Mouse (Mus musculus): Measurements from ENCODE around the gene Slc11a1. TPM values are rescaled to one million over a fixed set of nuclear protein-coding genes. Genes with fewer than 3 reads are reported as not detected.

Slc11a1 gene
- polyA plus RNA-seq, 1 experiment = 48.7 TPM

DNA sequence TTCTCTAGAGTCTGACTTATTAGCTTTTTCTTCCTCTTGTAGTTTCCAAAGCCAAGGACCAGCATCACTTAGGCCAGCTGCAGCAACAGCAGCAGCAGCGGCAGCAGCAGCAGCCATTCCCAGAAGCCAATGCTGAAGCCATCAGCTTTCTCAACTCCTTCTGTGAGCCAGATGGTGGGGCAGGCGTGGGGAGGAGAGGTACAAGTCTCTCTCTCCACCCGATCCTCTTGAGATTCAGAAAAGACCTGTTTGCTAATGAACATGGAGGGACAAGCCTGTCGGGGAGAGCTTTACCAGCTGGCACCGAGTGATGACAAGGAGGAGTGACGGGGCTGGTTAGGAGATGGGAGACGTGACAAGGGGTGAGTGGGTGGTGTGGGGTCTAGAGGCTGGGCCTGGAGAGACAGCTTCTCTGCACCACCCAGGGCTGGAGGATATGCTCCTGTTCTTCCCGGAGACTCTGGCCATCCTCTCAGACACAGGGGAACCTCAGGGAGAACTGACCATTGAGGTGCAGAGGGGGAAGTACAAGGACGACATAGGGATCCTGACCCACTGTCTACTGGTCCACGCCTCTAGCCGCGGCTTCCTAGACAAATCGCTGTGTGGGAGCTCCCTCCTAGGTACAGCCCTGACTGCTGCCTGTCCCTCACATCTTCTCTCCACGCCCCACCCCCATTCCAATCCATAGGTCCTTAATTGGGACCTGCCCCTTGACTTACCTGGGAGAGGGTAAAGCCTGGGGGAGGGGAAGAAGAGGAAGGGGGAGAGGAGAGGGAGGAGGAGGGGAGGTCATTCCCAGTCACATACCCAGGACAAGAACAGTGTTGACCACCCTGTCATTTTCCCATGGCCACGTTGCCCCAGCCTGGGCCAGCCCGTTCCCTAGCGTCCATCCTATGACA lies 12.4 kb upstream of the Slc11a1 start:
- 90% methylated on average over 17 of the region's 17 CpGs for WGBS
- Histone ChIP-seq H3K27ac (ENCODE audit: control insufficient read depth, insufficient read depth, low read length) (no peak overlapping the region), H3K27me3 (ENCODE audit: control insufficient read depth, insufficient read depth, low read length) (no peaks in the 10 kb centered on the region), H3K4me1 (replicated peaks; ENCODE audit: control insufficient read depth, insufficient read depth, low read length) (peaks cover 6% of the 10 kb centered on the region), H3K4me3 (ENCODE audit: control insufficient read depth, insufficient read depth, low read length) (no peak overlapping the region), H3K36me3 (ENCODE audit: control insufficient read depth, insufficient read depth, low read length) (no peaks in the 10 kb centered on the region)
- TF ChIP-seq CTCF (IDR thresholded peaks at IDR 0.05; ENCODE audit: borderline replicate concordance, control insufficient read depth, extremely low read depth, insufficient read depth, low read length, poor library complexity) (no peak), POLR2A (IDR thresholded peaks at IDR 0.05; ENCODE audit: control insufficient read depth, extremely low read depth, insufficient read depth, low read length, poor library complexity) (no peak)
- DNase-seq = no peak

DNA sequence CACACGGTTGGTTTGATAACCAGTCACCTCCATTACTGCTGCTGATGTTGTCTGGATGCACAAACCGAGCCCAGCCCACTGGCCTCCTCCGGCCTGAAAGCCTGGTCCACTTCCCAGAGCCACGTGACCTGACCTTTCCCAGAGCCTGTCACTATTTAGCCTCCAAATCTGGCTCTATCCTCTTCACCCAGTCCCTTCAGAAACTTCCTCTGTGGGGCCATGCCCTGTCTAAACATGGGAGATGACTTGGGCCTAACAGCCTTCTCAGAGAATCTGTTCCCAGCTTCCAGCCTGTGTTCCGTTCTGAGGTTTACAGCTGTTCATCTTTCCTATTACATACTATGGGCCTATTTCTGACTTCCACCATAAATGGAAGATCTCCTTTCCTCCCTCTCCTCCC lies 11.6 kb upstream of the Slc11a1 start:
- Histone ChIP-seq H3K27ac (ENCODE audit: control insufficient read depth, insufficient read depth, low read length) (no peak overlapping the region), H3K4me1 (replicated peaks; ENCODE audit: control insufficient read depth, insufficient read depth, low read length) (peaks cover 13% of the 10 kb centered on the region), H3K27me3 (ENCODE audit: control insufficient read depth, insufficient read depth, low read length) (no peaks in the 10 kb centered on the region), H3K36me3 (ENCODE audit: control insufficient read depth, insufficient read depth, low read length) (no peaks in the 10 kb centered on the region), H3K4me3 (ENCODE audit: control insufficient read depth, insufficient read depth, low read length) (no peak overlapping the region)
- WGBS = 97% methylated on average over 5 of the region's 5 CpGs
- TF ChIP-seq POLR2A (IDR thresholded peaks at IDR 0.05; ENCODE audit: control insufficient read depth, extremely low read depth, insufficient read depth, low read length, poor library complexity) (no peak), CTCF (IDR thresholded peaks at IDR 0.05; ENCODE audit: borderline replicate concordance, control insufficient read depth, extremely low read depth, insufficient read depth, low read length, poor library complexity) (no peak)
- no peak for DNase-seq

DNA sequence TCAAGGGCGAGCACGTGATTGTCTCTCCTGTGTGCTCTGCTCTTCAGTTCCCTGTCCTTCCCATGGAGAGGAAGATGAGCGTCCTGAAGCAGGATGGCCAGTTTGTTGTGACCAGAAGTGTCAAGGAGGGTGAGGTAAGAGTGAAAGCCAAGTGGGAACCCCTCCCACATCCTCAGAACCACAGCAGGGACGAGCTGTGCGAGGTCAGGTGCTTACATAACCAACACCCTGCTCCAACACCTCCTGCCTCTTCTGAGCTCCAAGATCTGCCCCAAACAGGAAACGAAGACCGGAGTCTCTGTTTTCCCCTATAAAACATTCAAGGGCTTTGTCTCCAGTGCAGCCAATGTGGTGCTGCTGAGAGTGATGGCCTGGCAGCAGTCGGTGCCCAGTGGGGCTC lies 10.7 kb upstream of the Slc11a1 start:
- WGBS = 28% methylated on average over 8 of the region's 8 CpGs
- Histone ChIP-seq H3K27ac (ENCODE audit: control insufficient read depth, insufficient read depth, low read length) (no peak overlapping the region), H3K36me3 (ENCODE audit: control insufficient read depth, insufficient read depth, low read length) (no peaks in the 10 kb centered on the region), H3K4me1 (replicated peaks; ENCODE audit: control insufficient read depth, insufficient read depth, low read length) (peaks cover 13% of the 10 kb centered on the region), H3K27me3 (ENCODE audit: control insufficient read depth, insufficient read depth, low read length) (no peaks in the 10 kb centered on the region), H3K4me3 (ENCODE audit: control insufficient read depth, insufficient read depth, low read length) (no peak overlapping the region)
- DNase-seq = no peak
- TF ChIP-seq POLR2A (IDR thresholded peaks at IDR 0.05; ENCODE audit: control insufficient read depth, extremely low read depth, insufficient read depth, low read length, poor library complexity) (no peak), CTCF (IDR thresholded peaks at IDR 0.05; ENCODE audit: borderline replicate concordance, control insufficient read depth, extremely low read depth, insufficient read depth, low read length, poor library complexity) (no peak)

DNA sequence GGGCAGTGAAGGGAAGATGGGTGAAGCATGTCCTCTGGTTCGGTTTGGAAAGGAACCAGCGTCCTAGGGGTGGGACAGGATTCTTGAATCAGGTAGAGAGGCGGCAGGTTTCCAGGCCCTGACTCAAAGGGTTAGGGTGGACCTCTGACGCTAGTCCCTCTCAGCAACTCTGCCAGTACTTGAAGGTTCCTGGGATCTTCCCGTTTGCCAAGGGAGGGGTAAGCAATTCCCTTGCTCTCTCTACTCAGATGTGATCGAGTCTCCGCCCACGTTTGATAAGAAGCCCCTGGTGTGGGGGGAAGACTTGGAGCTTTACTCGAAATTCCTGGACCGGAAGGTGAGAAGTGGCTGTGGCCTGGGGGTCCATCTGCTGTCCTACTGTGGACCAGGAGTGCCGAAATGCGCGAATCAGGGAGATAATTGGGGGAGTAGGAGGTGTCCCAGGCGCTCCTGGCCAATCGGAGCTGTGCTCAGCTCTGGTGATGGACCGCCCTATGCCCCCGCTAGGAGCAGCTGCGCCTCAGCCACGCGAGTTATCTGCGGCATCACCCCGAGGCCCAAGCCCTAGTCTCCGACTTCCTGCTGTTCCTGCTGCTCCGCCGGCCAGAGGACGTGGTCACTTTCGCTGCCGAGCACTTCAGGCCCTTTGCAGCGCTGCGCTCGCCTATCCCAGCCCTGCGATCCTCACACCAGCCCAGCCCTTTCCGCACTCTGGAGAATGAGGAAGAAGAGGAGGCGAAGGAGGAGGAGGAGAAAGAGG lies 6.9 kb upstream of the Slc11a1 start:
- TF ChIP-seq CTCF (IDR thresholded peaks at IDR 0.05; ENCODE audit: borderline replicate concordance, control insufficient read depth, extremely low read depth, insufficient read depth, low read length, poor library complexity) (no peak), POLR2A (IDR thresholded peaks at IDR 0.05; ENCODE audit: control insufficient read depth, extremely low read depth, insufficient read depth, low read length, poor library complexity) (no peak)
- Histone ChIP-seq H3K4me1 (replicated peaks; ENCODE audit: control insufficient read depth, insufficient read depth, low read length) (peaks cover 13% of the 10 kb centered on the region), H3K27ac (ENCODE audit: control insufficient read depth, insufficient read depth, low read length) (no peak overlapping the region), H3K4me3 (ENCODE audit: control insufficient read depth, insufficient read depth, low read length) (peak overlapping the region; percentile 25), H3K27me3 (ENCODE audit: control insufficient read depth, insufficient read depth, low read length) (no peaks in the 10 kb centered on the region), H3K36me3 (ENCODE audit: control insufficient read depth, insufficient read depth, low read length) (no peaks in the 10 kb centered on the region)
- no peak for DNase-seq
- WGBS = 23% methylated on average over 34 of the region's 34 CpGs

DNA sequence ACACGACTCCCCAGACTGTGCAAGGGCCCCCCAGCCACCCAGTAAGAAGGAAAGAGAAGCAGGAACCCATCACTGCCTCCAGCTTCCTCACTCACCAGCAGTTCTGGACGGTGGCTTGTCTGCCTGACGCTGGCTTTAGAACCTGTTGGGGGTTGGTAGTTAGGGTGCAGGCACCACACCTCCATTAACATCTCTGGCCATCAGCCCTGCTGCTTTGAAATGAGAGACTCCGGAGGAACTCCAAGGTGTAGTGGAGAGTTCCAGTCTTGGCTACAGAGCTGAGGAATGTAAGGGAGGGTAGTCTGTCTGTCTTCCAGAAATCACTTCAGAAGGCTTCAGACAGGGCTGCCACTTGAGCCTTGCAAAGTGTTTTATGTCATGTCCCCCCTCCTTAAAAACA lies 5.0 kb upstream of the Slc11a1 start:
- no peaks in the 10 kb centered on the region for H3K27me3 ChIP-seq (ENCODE audit: control insufficient read depth, insufficient read depth, low read length)
- TF ChIP-seq POLR2A (IDR thresholded peaks at IDR 0.05; ENCODE audit: control insufficient read depth, extremely low read depth, insufficient read depth, low read length, poor library complexity) (no peak), CTCF (IDR thresholded peaks at IDR 0.05; ENCODE audit: borderline replicate concordance, control insufficient read depth, extremely low read depth, insufficient read depth, low read length, poor library complexity) (no peak)
- WGBS = 37% methylated on average over 4 of the region's 4 CpGs
- H3K4me1 ChIP-seq (replicated peaks; ENCODE audit: control insufficient read depth, insufficient read depth, low read length) = peaks cover 7% of the 10 kb centered on the region
- H3K27ac ChIP-seq (ENCODE audit: control insufficient read depth, insufficient read depth, low read length) = no peak overlapping the region
- DNase-seq = no peak
- H3K36me3 ChIP-seq (ENCODE audit: control insufficient read depth, insufficient read depth, low read length) = no peaks in the 10 kb centered on the region
- no peak overlapping the region for H3K4me3 ChIP-seq (ENCODE audit: control insufficient read depth, insufficient read depth, low read length)

DNA sequence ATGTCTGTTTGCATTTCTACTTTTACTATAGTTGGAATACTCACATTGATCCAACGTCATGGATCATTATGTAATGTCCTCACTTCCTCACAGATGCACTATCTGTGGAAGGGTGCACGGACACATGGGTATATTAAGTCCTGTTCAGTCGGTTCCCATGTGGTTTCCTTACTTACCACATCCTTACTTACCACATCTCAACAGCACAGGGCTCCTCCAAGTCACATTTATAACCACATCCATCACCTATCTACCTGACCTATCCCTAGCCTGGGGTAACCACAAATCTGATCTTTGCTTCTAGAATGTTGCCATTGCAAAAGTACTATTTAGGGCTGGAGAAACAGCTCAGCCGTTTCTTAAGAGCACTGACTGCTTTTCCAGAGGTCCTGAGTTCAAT lies 1.6 kb upstream of the Slc11a1 start:
- WGBS = 5% methylated on average over 4 of the region's 4 CpGs
- Histone ChIP-seq H3K4me3 (ENCODE audit: control insufficient read depth, insufficient read depth, low read length) (no peak overlapping the region), H3K36me3 (ENCODE audit: control insufficient read depth, insufficient read depth, low read length) (no peaks in the 10 kb centered on the region), H3K27me3 (ENCODE audit: control insufficient read depth, insufficient read depth, low read length) (no peaks in the 10 kb centered on the region), H3K4me1 (replicated peaks; ENCODE audit: control insufficient read depth, insufficient read depth, low read length) (peaks cover 2% of the 10 kb centered on the region), H3K27ac (ENCODE audit: control insufficient read depth, insufficient read depth, low read length) (no peak overlapping the region)
- no peak for TF ChIP-seq CTCF (IDR thresholded peaks at IDR 0.05; ENCODE audit: borderline replicate concordance, control insufficient read depth, extremely low read depth, insufficient read depth, low read length, poor library complexity)
- no peak for TF ChIP-seq POLR2A (IDR thresholded peaks at IDR 0.05; ENCODE audit: control insufficient read depth, extremely low read depth, insufficient read depth, low read length, poor library complexity)
- DNase-seq = no peak
